Mouse (Mus musculus) bone marrow, adult 2 months (tissue): Measurements from ENCODE around the gene Ctnnbip1.

ENCODE experiments used
- CTCF ChIP-seq: fragments of 200-500 bp; IDR thresholded peaks from 2 replicates; pipeline ENCODE4 v1.5.1; 2011; ENCODE audit warnings: low read length, control low read depth; ENCODE audit not compliant: control insufficient read depth, insufficient read depth
- POLR2A ChIP-seq: fragments of 200-500 bp; IDR thresholded peaks from 2 replicates; pipeline ENCODE4 v1.6.1; 2011; ENCODE audit warnings: low read depth, mild to moderate bottlenecking, control low read depth, low read length, borderline replicate concordance; ENCODE audit not compliant: control insufficient read depth

DNA sequence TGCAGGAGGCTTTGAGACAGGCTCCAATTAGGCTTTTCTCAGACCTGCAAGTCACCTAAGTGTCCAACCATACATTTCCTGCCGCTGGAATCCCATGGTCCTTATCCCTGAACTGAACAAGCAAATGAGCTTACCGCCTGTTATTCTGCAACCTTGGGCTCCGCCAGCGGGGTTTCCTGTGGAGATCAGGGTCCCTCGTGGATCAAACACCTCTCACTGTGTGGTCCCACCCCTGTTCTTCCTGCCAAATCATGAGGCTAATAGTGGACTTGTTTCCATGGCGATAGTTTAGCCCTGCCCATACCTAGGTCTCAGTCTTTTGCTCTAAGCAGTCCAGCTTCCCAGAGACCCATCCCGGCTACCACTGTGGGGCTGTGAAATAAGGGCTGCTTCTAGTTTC lies 8.3 kb downstream of the Ctnnbip1 start:
- TF ChIP-seq CTCF: no peak
- TF ChIP-seq POLR2A: no peak
